Mouse (Mus musculus): ENCODE data around the gene Myh13.

The Myh13 gene

DNA sequence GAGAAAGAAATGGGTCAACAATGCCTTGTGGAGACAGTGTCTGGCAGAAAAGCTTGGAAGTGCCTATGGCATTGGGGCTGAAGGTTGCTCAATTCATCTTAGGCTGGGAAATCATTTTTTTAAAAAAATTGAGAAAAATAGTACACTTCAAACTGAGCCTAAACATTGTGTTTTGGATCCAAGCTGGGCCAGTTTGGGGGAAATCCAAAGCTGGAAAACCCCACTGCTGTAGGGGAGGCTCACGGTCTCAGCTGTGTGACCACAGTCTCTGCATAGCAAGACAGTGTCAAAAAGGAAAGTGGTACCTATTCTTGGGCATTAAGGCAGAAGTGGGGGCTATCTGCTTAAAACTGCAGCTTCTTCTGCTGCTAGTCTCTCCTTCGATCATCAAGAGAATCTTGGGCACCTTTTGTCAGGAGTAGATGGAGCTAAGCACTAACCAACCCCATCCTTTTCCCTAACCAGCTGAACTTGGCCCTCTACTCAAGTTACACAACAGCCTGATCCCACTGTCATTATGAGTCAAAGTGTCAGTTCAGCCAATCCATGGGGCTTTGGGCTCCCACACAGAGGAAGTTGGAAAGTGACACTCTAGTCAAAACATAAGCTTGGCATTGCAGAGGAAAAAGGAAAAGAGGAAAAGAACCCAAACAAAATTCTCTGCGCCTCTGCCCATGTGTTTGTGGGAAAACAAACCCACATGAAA is 69.4 kb downstream of the Myh13 start:
- no peak for DNase-seq (ENCODE audit: low spot score)

DNA sequence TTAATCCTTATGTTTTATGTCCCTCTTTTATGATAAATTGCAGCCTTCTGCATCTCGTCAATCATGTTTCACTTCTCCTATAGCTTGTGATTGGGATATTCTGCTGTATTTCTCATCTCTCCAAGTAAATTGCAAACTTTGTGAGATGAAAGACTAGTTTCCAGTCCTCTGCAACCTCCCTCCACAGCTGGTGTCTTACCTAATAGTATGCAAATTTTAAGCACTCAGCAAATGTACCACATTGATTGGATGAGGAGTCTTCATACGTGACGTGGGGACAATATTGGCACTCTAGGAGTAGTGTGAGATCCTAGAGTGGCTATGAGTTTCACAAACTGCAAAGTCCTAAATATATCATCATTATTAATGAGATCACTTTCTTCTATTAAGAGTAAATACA is 70.9 kb downstream of the Myh13 start:
- DNase-seq (ENCODE audit: low spot score) = no peak

DNA sequence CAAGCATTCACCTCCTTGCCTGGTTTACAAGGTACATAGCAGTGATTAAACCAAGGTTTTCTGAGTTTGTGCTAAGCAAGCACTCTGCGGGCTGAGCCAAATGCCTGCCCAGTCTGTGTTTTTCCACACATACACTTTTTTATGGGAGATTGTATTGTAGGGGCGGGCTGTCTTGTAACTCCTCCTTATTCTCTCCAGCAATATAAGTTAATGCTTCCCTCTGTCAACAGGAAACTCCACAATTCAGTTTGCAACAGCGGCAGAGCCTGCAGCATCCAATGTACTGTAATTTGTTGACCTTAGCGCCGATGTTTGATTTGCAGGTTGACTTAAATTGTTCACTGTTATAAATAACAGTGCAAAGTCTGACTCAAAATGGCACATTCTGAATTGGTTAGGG is 79.5 kb downstream of the Myh13 start:
- no peak for DNase-seq (ENCODE audit: low spot score)

DNA sequence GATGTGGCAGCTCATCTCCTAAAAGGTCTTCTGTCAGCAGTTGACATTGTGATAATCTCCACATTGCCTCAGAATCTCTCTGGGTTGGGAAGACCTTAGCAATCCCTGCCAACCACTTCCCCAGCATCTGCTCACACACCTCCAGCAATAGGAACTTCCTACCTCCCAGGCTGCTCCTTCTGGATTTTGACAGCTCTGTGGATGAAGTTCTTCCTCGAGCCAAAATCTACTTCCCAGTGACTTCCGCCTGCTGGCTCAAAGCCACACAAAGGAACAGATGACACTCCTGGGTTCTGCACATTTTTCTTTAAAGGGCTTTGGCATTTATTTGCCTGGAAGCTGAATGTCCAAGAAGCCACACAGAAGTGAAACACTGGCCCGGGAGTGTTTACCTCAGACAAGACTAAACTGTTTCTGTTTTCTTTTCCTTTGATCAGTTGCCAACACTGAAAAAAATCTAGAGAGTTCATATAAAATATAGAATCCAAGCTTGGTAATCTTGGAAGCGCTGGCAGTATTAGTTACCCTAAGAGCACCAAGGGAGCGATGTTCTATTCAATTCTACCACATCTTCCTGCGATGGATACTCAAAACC is 93.0 kb downstream of the Myh13 start:
- DNase-seq (ENCODE audit: low spot score) = no peak

All from T-cell, adult 2 months (primary cell).